In genomic region chr15:27759890-27760289, GRCm38 (mm10) we compare ENCODE assay signal across 13 mouse cellular contexts.
DNase-seq lines count a peak whose midpoint lies in the region; ATAC-seq and TF ChIP-seq lines count a peak whose summit lies in the region.
"Had no signal": no experiment of that assay in that cellular context is flagged by ENCODE, and none has a peak within 500 bp of the region (broad histone marks: within the 10 kb centered on the region; RNA-seq: fewer than 3 reads in every experiment).

No protein-coding gene starts in this region.

- H3K9ac ChIP-seq in hindbrain, embryonic 12.5 days, result no peak overlapping the region
- H3K9ac ChIP-seq in hindbrain, embryonic 11.5 days (ENCODE audit: low read depth, low read length), result no peak overlapping the region
- no peak overlapping the region for H3K9ac ChIP-seq in neural tube, embryonic 12.5 days
- no peak overlapping the region for H3K9ac ChIP-seq in hindbrain, embryonic 16.5 days (ENCODE audit: low read depth, low read length)
- H3K9ac ChIP-seq: liver, embryonic 14.5 days had no signal

- no peak overlapping the region for H3K4me2 ChIP-seq in hindbrain, embryonic 12.5 days (replicated peaks)
- no peak overlapping the region for H3K4me2 ChIP-seq in hindbrain, embryonic 11.5 days (replicated peaks; ENCODE audit: low read depth, low read length)
- no peak overlapping the region for H3K4me2 ChIP-seq in neural tube, embryonic 12.5 days (replicated peaks)
- no peak overlapping the region for H3K4me2 ChIP-seq in hindbrain, embryonic 16.5 days (ENCODE audit: low read length)

- H3K4me1 ChIP-seq in hindbrain, embryonic 12.5 days, result peaks cover 3% of the 10 kb centered on the region; the same call in 1 of the 2 replicates
- no peaks in the 10 kb centered on the region for H3K4me1 ChIP-seq in hindbrain, embryonic 11.5 days (replicated peaks; ENCODE audit: control insufficient read depth, insufficient read depth, low read length)
- H3K4me1 ChIP-seq in neural tube, embryonic 12.5 days, result no peaks in the 10 kb centered on the region
- H3K4me1 ChIP-seq in hindbrain, embryonic 16.5 days (ENCODE audit: control insufficient read depth, insufficient read depth, low read depth, low read length), result no peaks in the 10 kb centered on the region; the same call in 1 of the 2 replicates
- peaks cover 20% of the 10 kb centered on the region for H3K4me1 ChIP-seq in olfactory bulb, adult 2 months (ENCODE audit: control insufficient read depth, insufficient read depth, low read length)

- no peaks in the 10 kb centered on the region for H3K27me3 ChIP-seq in hindbrain, embryonic 12.5 days
- H3K27me3 ChIP-seq in hindbrain, embryonic 11.5 days (ENCODE audit: control insufficient read depth, insufficient read depth, low read length), result no peaks in the 10 kb centered on the region
- no peaks in the 10 kb centered on the region for H3K27me3 ChIP-seq in neural tube, embryonic 12.5 days (replicated peaks)
- no peaks in the 10 kb centered on the region for H3K27me3 ChIP-seq in hindbrain, embryonic 16.5 days (replicated peaks; ENCODE audit: control insufficient read depth, insufficient read depth, low read length)

- no peak overlapping the region for H3K4me3 ChIP-seq in hindbrain, embryonic 12.5 days
- no peak overlapping the region for H3K4me3 ChIP-seq in hindbrain, embryonic 11.5 days (ENCODE audit: low read depth, low read length)
- no peak overlapping the region for H3K4me3 ChIP-seq in neural tube, embryonic 12.5 days
- no peak overlapping the region for H3K4me3 ChIP-seq in hindbrain, embryonic 16.5 days (ENCODE audit: low read length)
- H3K4me3 ChIP-seq in olfactory bulb, adult 2 months (ENCODE audit: insufficient read depth, low read depth, low read length), result no peak overlapping the region

- no peak for TF ChIP-seq POLR2A in olfactory bulb, adult 2 months (IDR thresholded peaks at IDR 0.05; ENCODE audit: insufficient read depth, low read depth, low read length)

- H3K36me3 ChIP-seq in hindbrain, embryonic 12.5 days, result peaks cover 72% of the 10 kb centered on the region
- H3K36me3 ChIP-seq in hindbrain, embryonic 11.5 days (ENCODE audit: control insufficient read depth, insufficient read depth, low read length), result peaks cover 7% of the 10 kb centered on the region
- H3K36me3 ChIP-seq in neural tube, embryonic 12.5 days, result peaks cover 72% of the 10 kb centered on the region
- H3K36me3 ChIP-seq in hindbrain, embryonic 16.5 days (ENCODE audit: control insufficient read depth, insufficient read depth, low read length), result peaks cover 21% of the 10 kb centered on the region

- peak overlapping the region; percentile 44 for H3K27ac ChIP-seq in hindbrain, embryonic 12.5 days
- no peak overlapping the region for H3K27ac ChIP-seq in hindbrain, embryonic 11.5 days (ENCODE audit: low read depth, low read length)
- no peak overlapping the region for H3K27ac ChIP-seq in neural tube, embryonic 12.5 days
- no peak overlapping the region for H3K27ac ChIP-seq in hindbrain, embryonic 16.5 days (ENCODE audit: low read depth, low read length)
- H3K27ac ChIP-seq in olfactory bulb, adult 2 months (ENCODE audit: insufficient read depth, low read depth, low read length), result peak overlapping the region; percentile 81; the same call in 1 of the 2 replicates
- H3K27ac ChIP-seq: liver, embryonic 14.5 days had no signal

- no peak for DNase-seq in hindbrain, embryonic 11.5 days (ENCODE audit: low spot score)
- no peak for DNase-seq in neural tube, embryonic 10.5 days (ENCODE audit: extremely low spot score, low spot score)
- no peak for DNase-seq in right cerebral cortex, postnatal 25 days
- no peak for DNase-seq in ovary, postnatal 10 days (ENCODE audit: low spot score)
- DNase-seq: adrenal gland, postnatal 25 days; gastrocnemius, postnatal 25 days; kidney, postnatal 4 days; lung, postnatal 36 days had no signal

- no peaks in the 10 kb centered on the region for H3K9me3 ChIP-seq in hindbrain, embryonic 12.5 days (replicated peaks)
- H3K9me3 ChIP-seq in hindbrain, embryonic 11.5 days (ENCODE audit: control insufficient read depth, low read length), result no peaks in the 10 kb centered on the region
- H3K9me3 ChIP-seq in neural tube, embryonic 12.5 days, result no peaks in the 10 kb centered on the region
- no peaks in the 10 kb centered on the region for H3K9me3 ChIP-seq in hindbrain, embryonic 16.5 days (ENCODE audit: control insufficient read depth, low read length)

- 71% methylated on average over 5 of the region's 5 CpGs for WGBS in hindbrain, embryonic 12.5 days
- WGBS in hindbrain, embryonic 11.5 days, result 84% methylated on average over 5 of the region's 5 CpGs
- 75% methylated on average over 5 of the region's 5 CpGs for WGBS in neural tube, embryonic 12.5 days
- 61% methylated on average over 5 of the region's 5 CpGs for WGBS in hindbrain, embryonic 16.5 days
- WGBS in olfactory bulb, adult 2 months, result 27% methylated on average over 5 of the region's 5 CpGs

- no peak for TF ChIP-seq CTCF in olfactory bulb, adult 2 months (IDR thresholded peaks at IDR 0.05; ENCODE audit: insufficient read depth, low read depth, low read length)

- ATAC-seq in hindbrain, embryonic 12.5 days (ENCODE audit: low FRiP score), result no peak
- no peak for ATAC-seq in hindbrain, embryonic 11.5 days (ENCODE audit: low FRiP score)
- peak; percentile 46; the same call in 1 of the 2 replicates for ATAC-seq in neural tube, embryonic 12.5 days (ENCODE audit: low FRiP score, low read depth)
- peak; percentile 68 for ATAC-seq in hindbrain, embryonic 16.5 days

Comparison
In these comparisons a context has a peak if more than half of its experiments do, and no peak if none do; other contexts are left out.
1. ATAC-seq: peak in neural tube, embryonic 12.5 days (single experiment) and hindbrain, embryonic 16.5 days (single experiment); none in hindbrain, embryonic 12.5 days (single experiment) and hindbrain, embryonic 11.5 days (single experiment).
2. H3K27ac ChIP-seq: peak in hindbrain, embryonic 12.5 days (single experiment) and olfactory bulb, adult 2 months (single experiment); none in hindbrain, embryonic 11.5 days (single experiment), neural tube, embryonic 12.5 days (single experiment) and hindbrain, embryonic 16.5 days (single experiment).